Mouse (Mus musculus): ENCODE measurements around the gene Sptssa. TPM values are rescaled to one million over a fixed set of nuclear protein-coding genes. Genes with fewer than 3 reads are reported as not detected.

Gene Sptssa
- polyA plus RNA-seq, 1 experiment from 2014 or later, result 182 TPM

- Histone ChIP-seq H3K4me1 (peaks cover 25% of the 10 kb centered on the region), H3K27me3 (no peaks in the 10 kb centered on the region), H3K27ac (no peak overlapping the region), H3K9me3 (replicated peaks) (no peaks in the 10 kb centered on the region), H3K36me3 (ENCODE audit: poor library complexity, severe bottlenecking) (peaks cover 19% of the 10 kb centered on the region), H3K9ac (no peak overlapping the region), H3K4me2 (no peak overlapping the region), H3K4me3 (no peak overlapping the region)
- 91% methylated on average over 12 of the region's 12 CpGs for WGBS
- ATAC-seq, result no peak
Measured at GRCm38 (mm10) chr12:54652346-54652745, 4.0 kb downstream of the Sptssa start.

GRCm38 (mm10) chr12:54651820-54652219 is 4.6 kb downstream of the Sptssa start:
- Histone ChIP-seq H3K4me3 (no peak overlapping the region), H3K27ac (no peak overlapping the region), H3K9ac (no peak overlapping the region), H3K27me3 (no peaks in the 10 kb centered on the region), H3K4me2 (no peak overlapping the region), H3K36me3 (ENCODE audit: poor library complexity, severe bottlenecking) (peaks cover 20% of the 10 kb centered on the region), H3K4me1 (peaks cover 21% of the 10 kb centered on the region), H3K9me3 (replicated peaks) (no peaks in the 10 kb centered on the region)
- 77% methylated on average over 8 of the region's 8 CpGs for WGBS
- no peak for ATAC-seq

- Histone ChIP-seq H3K4me1 (peaks cover 20% of the 10 kb centered on the region), H3K4me2 (no peak overlapping the region), H3K27me3 (no peaks in the 10 kb centered on the region), H3K36me3 (ENCODE audit: poor library complexity, severe bottlenecking) (peaks cover 25% of the 10 kb centered on the region), H3K27ac (no peak overlapping the region), H3K9ac (no peak overlapping the region), H3K4me3 (no peak overlapping the region), H3K9me3 (replicated peaks) (no peaks in the 10 kb centered on the region)
- ATAC-seq, result no peak
- 68% methylated on average over 1 of the region's 1 CpGs for WGBS
Measured at GRCm38 (mm10) chr12:54651158-54651557, 5.2 kb downstream of the Sptssa start.

GRCm38 (mm10) chr12:54644947-54645346 is 11.4 kb downstream of the Sptssa start:
- H3K9me3 ChIP-seq (replicated peaks), result no peaks in the 10 kb centered on the region; the same call in 1 of the 2 replicates
- no peak overlapping the region for H3K4me2 ChIP-seq
- peaks cover 18% of the 10 kb centered on the region; the same call in 1 of the 2 replicates for H3K36me3 ChIP-seq (ENCODE audit: poor library complexity, severe bottlenecking)
- no peak overlapping the region for H3K4me3 ChIP-seq
- no peak overlapping the region for H3K9ac ChIP-seq
- H3K4me1 ChIP-seq, result no peaks in the 10 kb centered on the region
- H3K27me3 ChIP-seq, result no peaks in the 10 kb centered on the region
- ATAC-seq, result no peak
- 76% methylated on average over 2 of the region's 2 CpGs for WGBS
- H3K27ac ChIP-seq, result no peak overlapping the region

- ATAC-seq, result no peak
- Histone ChIP-seq H3K4me1 (no peaks in the 10 kb centered on the region), H3K27ac (no peak overlapping the region), H3K4me2 (no peak overlapping the region), H3K9me3 (replicated peaks) (no peaks in the 10 kb centered on the region; the same call in 1 of the 2 replicates), H3K27me3 (no peaks in the 10 kb centered on the region), H3K9ac (no peak overlapping the region), H3K4me3 (no peak overlapping the region), H3K36me3 (ENCODE audit: poor library complexity, severe bottlenecking) (peaks cover 16% of the 10 kb centered on the region; the same call in 1 of the 2 replicates)
- WGBS, result 89% methylated on average over 5 of the region's 5 CpGs
Measured at GRCm38 (mm10) chr12:54643320-54643892, 13.0 kb downstream of the Sptssa start.

GRCm38 (mm10) chr12:54641374-54641773 is 15.0 kb downstream of the Sptssa start:
- H3K4me3 ChIP-seq, result no peak overlapping the region
- ATAC-seq, result no peak
- no peaks in the 10 kb centered on the region for H3K27me3 ChIP-seq
- H3K9me3 ChIP-seq (replicated peaks), result no peaks in the 10 kb centered on the region; the same call in 1 of the 2 replicates
- H3K27ac ChIP-seq, result no peak overlapping the region
- no peaks in the 10 kb centered on the region for H3K4me1 ChIP-seq
- H3K36me3 ChIP-seq (ENCODE audit: poor library complexity, severe bottlenecking), result peaks cover 3% of the 10 kb centered on the region; the same call in 1 of the 2 replicates
- H3K9ac ChIP-seq, result no peak overlapping the region
- 96% methylated on average over 4 of the region's 4 CpGs for WGBS
- H3K4me2 ChIP-seq, result no peak overlapping the region

- H3K4me2 ChIP-seq, result no peak overlapping the region
- H3K27me3 ChIP-seq, result no peaks in the 10 kb centered on the region
- no peak overlapping the region for H3K4me3 ChIP-seq
- H3K9me3 ChIP-seq (replicated peaks), result no peaks in the 10 kb centered on the region; the same call in 1 of the 2 replicates
- no peaks in the 10 kb centered on the region for H3K4me1 ChIP-seq
- H3K9ac ChIP-seq, result no peak overlapping the region
- H3K36me3 ChIP-seq (ENCODE audit: poor library complexity, severe bottlenecking), result no peaks in the 10 kb centered on the region
- WGBS, result 90% methylated on average over 6 of the region's 6 CpGs
- no peak overlapping the region for H3K27ac ChIP-seq
- ATAC-seq, result no peak
Measured at GRCm38 (mm10) chr12:54640259-54640658, 16.1 kb downstream of the Sptssa start.

- Histone ChIP-seq H3K9ac (no peak overlapping the region), H3K27me3 (no peaks in the 10 kb centered on the region), H3K4me2 (no peak overlapping the region), H3K4me1 (no peaks in the 10 kb centered on the region), H3K4me3 (no peak overlapping the region), H3K9me3 (replicated peaks) (no peaks in the 10 kb centered on the region), H3K36me3 (ENCODE audit: poor library complexity, severe bottlenecking) (no peaks in the 10 kb centered on the region), H3K27ac (no peak overlapping the region)
- no peak for ATAC-seq
- WGBS, result 80% methylated on average over 1 of the region's 1 CpGs
Measured at GRCm38 (mm10) chr12:54637033-54637432, 19.3 kb downstream of the Sptssa start.

GRCm38 (mm10) chr12:54632141-54632540 is 24.2 kb downstream of the Sptssa start:
- no peak overlapping the region for H3K9ac ChIP-seq
- H3K9me3 ChIP-seq (replicated peaks), result no peaks in the 10 kb centered on the region
- no peaks in the 10 kb centered on the region for H3K4me1 ChIP-seq
- no peaks in the 10 kb centered on the region for H3K27me3 ChIP-seq
- H3K4me3 ChIP-seq, result no peak overlapping the region
- WGBS, result 47% methylated on average over 2 of the region's 2 CpGs
- no peaks in the 10 kb centered on the region for H3K36me3 ChIP-seq (ENCODE audit: poor library complexity, severe bottlenecking)
- no peak overlapping the region for H3K27ac ChIP-seq
- no peak for ATAC-seq
- H3K4me2 ChIP-seq, result no peak overlapping the region

- H3K4me3 ChIP-seq, result no peak overlapping the region
- no peak overlapping the region for H3K4me2 ChIP-seq
- no peaks in the 10 kb centered on the region for H3K4me1 ChIP-seq
- H3K9ac ChIP-seq, result no peak overlapping the region
- H3K36me3 ChIP-seq (ENCODE audit: poor library complexity, severe bottlenecking), result no peaks in the 10 kb centered on the region
- no peak overlapping the region for H3K27ac ChIP-seq
- H3K27me3 ChIP-seq, result no peaks in the 10 kb centered on the region
- H3K9me3 ChIP-seq (replicated peaks), result no peaks in the 10 kb centered on the region
- ATAC-seq, result no peak
- WGBS, result 85% methylated on average over 2 of the region's 2 CpGs
Measured at GRCm38 (mm10) chr12:54621942-54622341, 34.4 kb downstream of the Sptssa start.

GRCm38 (mm10) chr12:54620042-54620705 is 36.2 kb downstream of the Sptssa start:
- WGBS, result 36% methylated on average over 13 of the region's 13 CpGs
- ATAC-seq, result no peak
- H3K27me3 ChIP-seq, result no peaks in the 10 kb centered on the region

GRCm38 (mm10) chr12:54608988-54609387 is 47.4 kb downstream of the Sptssa start:
- no peaks in the 10 kb centered on the region for H3K4me1 ChIP-seq
- no peak overlapping the region for H3K4me2 ChIP-seq
- no peak overlapping the region for H3K27ac ChIP-seq
- WGBS, result 84% methylated on average over 6 of the region's 6 CpGs
- no peak overlapping the region for H3K4me3 ChIP-seq
- H3K9ac ChIP-seq, result no peak overlapping the region
- no peaks in the 10 kb centered on the region for H3K27me3 ChIP-seq
- ATAC-seq, result no peak
- no peaks in the 10 kb centered on the region for H3K36me3 ChIP-seq (ENCODE audit: poor library complexity, severe bottlenecking)
- H3K9me3 ChIP-seq (replicated peaks), result no peaks in the 10 kb centered on the region

More at GRCm38 (mm10) chr12:54620042-54620705, 36.2 kb downstream of the Sptssa start:
- H3K27ac ChIP-seq, result no peak overlapping the region
- H3K4me2 ChIP-seq, result no peak overlapping the region
- H3K36me3 ChIP-seq (ENCODE audit: poor library complexity, severe bottlenecking), result no peaks in the 10 kb centered on the region
- H3K9me3 ChIP-seq (replicated peaks), result no peaks in the 10 kb centered on the region
- no peaks in the 10 kb centered on the region for H3K4me1 ChIP-seq
- no peak overlapping the region for H3K4me3 ChIP-seq
- H3K9ac ChIP-seq, result no peak overlapping the region

Data from forebrain, embryonic 13.5 days (tissue).